Mouse (Mus musculus): ENCODE measurements around the gene Isg20l2.

DNA sequence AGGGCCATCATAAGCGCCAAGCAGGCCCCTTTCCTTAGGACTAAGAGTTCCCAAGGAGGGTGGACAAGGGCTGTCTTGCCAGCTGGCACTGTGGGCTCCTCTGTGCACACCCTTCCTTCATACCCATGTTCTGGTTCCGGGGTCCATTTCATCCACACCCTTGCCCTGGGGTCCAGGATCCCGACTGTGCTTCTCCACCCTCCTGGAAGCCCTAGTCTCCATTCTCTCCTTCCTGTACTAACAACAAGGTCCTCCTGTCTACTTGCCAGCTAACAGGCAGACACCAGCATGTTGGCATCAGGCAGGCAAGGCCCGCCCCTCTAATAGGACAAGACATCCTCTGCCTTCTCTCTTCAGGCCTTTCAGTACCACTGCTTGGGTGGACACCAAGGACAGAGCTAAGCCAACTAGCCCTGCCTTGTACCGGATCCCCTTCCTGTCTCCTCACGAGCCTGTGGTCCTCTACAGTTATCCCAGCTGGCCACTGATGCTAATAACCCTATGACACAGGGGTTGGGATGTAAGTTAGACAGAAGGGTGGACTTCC lies 51.2 kb downstream of the Isg20l2 start:
- TF ChIP-seq CTCF (IDR thresholded peaks at IDR 0.05) (no peak), EP300 (IDR thresholded peaks at IDR 0.05) (no peak)
